Mouse (Mus musculus): Measurements from ENCODE around the gene Inppl1. TPM values are rescaled to one million over a fixed set of nuclear protein-coding genes. Genes with fewer than 3 reads are reported as not detected.
A peak's percentile ranks its signal among the peaks of the same experiment; 100 is the strongest.

Gene Inppl1
- polyA plus RNA-seq, 1 experiment, result 27.7 TPM

GRCm38 (mm10) chr7:101844186-101844585, 6.2 kb upstream of the Inppl1 start:
- Histone ChIP-seq H3K4me1 (ENCODE audit: control insufficient read depth, insufficient read depth, low read length) (no peaks in the 10 kb centered on the region), H3K4me3 (ENCODE audit: control insufficient read depth, low read depth, low read length) (no peak overlapping the region), H3K27me3 (ENCODE audit: control insufficient read depth, insufficient read depth, low read length) (no peaks in the 10 kb centered on the region), H3K27ac (ENCODE audit: control insufficient read depth, insufficient read depth, low read depth, low read length) (no peak overlapping the region), H3K36me3 (ENCODE audit: control insufficient read depth, insufficient read depth, low read length) (no peaks in the 10 kb centered on the region; the same call in none of the 2 replicates)
- TF ChIP-seq POLR2A (IDR thresholded peaks at IDR 0.05; ENCODE audit: control insufficient read depth, low read depth, low read length) (no peak), CTCF (IDR thresholded peaks at IDR 0.05; ENCODE audit: control insufficient read depth, insufficient read depth, insufficient replicate concordance, low read depth, low read length) (no peak)

GRCm38 (mm10) chr7:101837154-101837605, 849 bp downstream of the Inppl1 start:
- Histone ChIP-seq H3K27ac (ENCODE audit: control insufficient read depth, insufficient read depth, low read depth, low read length) (peak overlapping the region; percentile 65), H3K4me3 (ENCODE audit: control insufficient read depth, low read depth, low read length) (peak overlapping the region; percentile 86), H3K36me3 (ENCODE audit: control insufficient read depth, insufficient read depth, low read length) (no peaks in the 10 kb centered on the region; the same call in none of the 2 replicates), H3K27me3 (ENCODE audit: control insufficient read depth, insufficient read depth, low read length) (no peaks in the 10 kb centered on the region), H3K4me1 (ENCODE audit: control insufficient read depth, insufficient read depth, low read length) (peaks cover 13% of the 10 kb centered on the region)
- TF ChIP-seq POLR2A (IDR thresholded peaks at IDR 0.05; ENCODE audit: control insufficient read depth, low read depth, low read length) (no peak), CTCF (IDR thresholded peaks at IDR 0.05; ENCODE audit: control insufficient read depth, insufficient read depth, insufficient replicate concordance, low read depth, low read length) (no peak)

- Histone ChIP-seq H3K4me1 (ENCODE audit: control insufficient read depth, insufficient read depth, low read length) (peaks cover 13% of the 10 kb centered on the region), H3K36me3 (ENCODE audit: control insufficient read depth, insufficient read depth, low read length) (no peaks in the 10 kb centered on the region; the same call in none of the 2 replicates), H3K27ac (ENCODE audit: control insufficient read depth, insufficient read depth, low read depth, low read length) (peak overlapping the region; percentile 71), H3K4me3 (ENCODE audit: control insufficient read depth, low read depth, low read length) (peak overlapping the region; percentile 86), H3K27me3 (ENCODE audit: control insufficient read depth, insufficient read depth, low read length) (no peaks in the 10 kb centered on the region)
- no peak for TF ChIP-seq CTCF (IDR thresholded peaks at IDR 0.05; ENCODE audit: control insufficient read depth, insufficient read depth, insufficient replicate concordance, low read depth, low read length)
- TF ChIP-seq POLR2A (IDR thresholded peaks at IDR 0.05; ENCODE audit: control insufficient read depth, low read depth, low read length), result peak; percentile 36; the same call in 1 of the 2 replicates
Measured at GRCm38 (mm10) chr7:101836271-101837153, 1.5 kb downstream of the Inppl1 start.

GRCm38 (mm10) chr7:101835457-101836109, 2.4 kb downstream of the Inppl1 start:
- Histone ChIP-seq H3K4me1 (ENCODE audit: control insufficient read depth, insufficient read depth, low read length) (peaks cover 13% of the 10 kb centered on the region), H3K36me3 (ENCODE audit: control insufficient read depth, insufficient read depth, low read length) (no peaks in the 10 kb centered on the region; the same call in none of the 2 replicates), H3K4me3 (ENCODE audit: control insufficient read depth, low read depth, low read length) (no peak overlapping the region; the same call in 1 of the 2 replicates), H3K27ac (ENCODE audit: control insufficient read depth, insufficient read depth, low read depth, low read length) (no peak overlapping the region; the same call in 1 of the 2 replicates), H3K27me3 (ENCODE audit: control insufficient read depth, insufficient read depth, low read length) (no peaks in the 10 kb centered on the region)
- no peak for TF ChIP-seq POLR2A (IDR thresholded peaks at IDR 0.05; ENCODE audit: control insufficient read depth, low read depth, low read length)
- no peak for TF ChIP-seq CTCF (IDR thresholded peaks at IDR 0.05; ENCODE audit: control insufficient read depth, insufficient read depth, insufficient replicate concordance, low read depth, low read length)

- Histone ChIP-seq H3K36me3 (ENCODE audit: control insufficient read depth, insufficient read depth, low read length) (no peaks in the 10 kb centered on the region; the same call in none of the 2 replicates), H3K4me3 (ENCODE audit: control insufficient read depth, low read depth, low read length) (no peak overlapping the region), H3K4me1 (ENCODE audit: control insufficient read depth, insufficient read depth, low read length) (peaks cover 13% of the 10 kb centered on the region), H3K27ac (ENCODE audit: control insufficient read depth, insufficient read depth, low read depth, low read length) (no peak overlapping the region), H3K27me3 (ENCODE audit: control insufficient read depth, insufficient read depth, low read length) (no peaks in the 10 kb centered on the region)
- no peak for TF ChIP-seq POLR2A (IDR thresholded peaks at IDR 0.05; ENCODE audit: control insufficient read depth, low read depth, low read length)
- TF ChIP-seq CTCF (IDR thresholded peaks at IDR 0.05; ENCODE audit: control insufficient read depth, insufficient read depth, insufficient replicate concordance, low read depth, low read length), result no peak
Measured at GRCm38 (mm10) chr7:101834903-101835302, 3.1 kb downstream of the Inppl1 start.

GRCm38 (mm10) chr7:101833916-101834584, 4.0 kb downstream of the Inppl1 start:
- H3K36me3 ChIP-seq (ENCODE audit: control insufficient read depth, insufficient read depth, low read length), result no peaks in the 10 kb centered on the region; the same call in none of the 2 replicates
- H3K27me3 ChIP-seq (ENCODE audit: control insufficient read depth, insufficient read depth, low read length), result no peaks in the 10 kb centered on the region
- no peak overlapping the region for H3K4me3 ChIP-seq (ENCODE audit: control insufficient read depth, low read depth, low read length)
- H3K27ac ChIP-seq (ENCODE audit: control insufficient read depth, insufficient read depth, low read depth, low read length), result no peak overlapping the region
- peaks cover 13% of the 10 kb centered on the region for H3K4me1 ChIP-seq (ENCODE audit: control insufficient read depth, insufficient read depth, low read length)
- TF ChIP-seq POLR2A (IDR thresholded peaks at IDR 0.05; ENCODE audit: control insufficient read depth, low read depth, low read length) (no peak), CTCF (IDR thresholded peaks at IDR 0.05; ENCODE audit: control insufficient read depth, insufficient read depth, insufficient replicate concordance, low read depth, low read length) (no peak)

Measured in testis, adult 2 months (tissue).